Mouse (Mus musculus): ENCODE measurements around the gene Kctd20.
A peak's percentile ranks its signal among the peaks of the same experiment; 100 is the strongest.

The Kctd20 gene

GRCm38 (mm10) chr17:28931436-28932211 is 20.1 kb upstream of the Kctd20 start:
- DNase-seq (ENCODE audit: extremely low read depth, low read depth): no peak

GRCm38 (mm10) chr17:28932274-28932673 is 19.5 kb upstream of the Kctd20 start:
- DNase-seq (ENCODE audit: extremely low read depth, low read depth): no peak

GRCm38 (mm10) chr17:28934120-28934916 is 17.4 kb upstream of the Kctd20 start:
- no peak for DNase-seq (ENCODE audit: extremely low read depth, low read depth)

GRCm38 (mm10) chr17:28936133-28936532 is 15.6 kb upstream of the Kctd20 start:
- no peak for DNase-seq (ENCODE audit: extremely low read depth, low read depth)

GRCm38 (mm10) chr17:28936622-28937345 is 15.0 kb upstream of the Kctd20 start:
- no peak for DNase-seq (ENCODE audit: extremely low read depth, low read depth)

GRCm38 (mm10) chr17:28940776-28941555 is 10.8 kb upstream of the Kctd20 start:
- DNase-seq (ENCODE audit: extremely low read depth, low read depth): no peak

GRCm38 (mm10) chr17:28942101-28942500 is 9.6 kb upstream of the Kctd20 start:
- peak; percentile 91 for DNase-seq (ENCODE audit: extremely low read depth, low read depth)

GRCm38 (mm10) chr17:28943740-28944139 is 8.0 kb upstream of the Kctd20 start, which contains the start of gene Pxt1:
Gene Pxt1 (minus strand): TSS chr17:28943840.
- no peak for DNase-seq (ENCODE audit: extremely low read depth, low read depth)

- DNase-seq (ENCODE audit: extremely low read depth, low read depth): no peak
Observed at GRCm38 (mm10) chr17:28944481-28944880, 7.3 kb upstream of the Kctd20 start.

- DNase-seq (ENCODE audit: extremely low read depth, low read depth): no peak
Observed at GRCm38 (mm10) chr17:28947011-28947939, 4.5 kb upstream of the Kctd20 start.

GRCm38 (mm10) chr17:28948661-28949060 is 3.1 kb upstream of the Kctd20 start:
- no peak for DNase-seq (ENCODE audit: extremely low read depth, low read depth)

GRCm38 (mm10) chr17:28950751-28951150 is 999 bp upstream of the Kctd20 start:
- DNase-seq (ENCODE audit: extremely low read depth, low read depth): no peak

- DNase-seq (ENCODE audit: extremely low read depth, low read depth): no peak
Observed at GRCm38 (mm10) chr17:28953251-28953650, 1.5 kb downstream of the Kctd20 start.

- no peak for DNase-seq (ENCODE audit: extremely low read depth, low read depth)
Observed at GRCm38 (mm10) chr17:28954416-28954815, 2.7 kb downstream of the Kctd20 start.

GRCm38 (mm10) chr17:28960597-28960996 is 8.8 kb downstream of the Kctd20 start:
- no peak for DNase-seq (ENCODE audit: extremely low read depth, low read depth)

GRCm38 (mm10) chr17:28961596-28961995 is 9.8 kb downstream of the Kctd20 start:
- DNase-seq (ENCODE audit: extremely low read depth, low read depth): no peak

- DNase-seq (ENCODE audit: extremely low read depth, low read depth): no peak
Observed at GRCm38 (mm10) chr17:28967021-28967610, 15.4 kb downstream of the Kctd20 start.

GRCm38 (mm10) chr17:28970122-28970521 is 18.4 kb downstream of the Kctd20 start:
- no peak for DNase-seq (ENCODE audit: extremely low read depth, low read depth)

- no peak for DNase-seq (ENCODE audit: extremely low read depth, low read depth)
Observed at GRCm38 (mm10) chr17:28979091-28979490, 27.3 kb downstream of the Kctd20 start.

GRCm38 (mm10) chr17:28981081-28981480 is 29.3 kb downstream of the Kctd20 start:
- no peak for DNase-seq (ENCODE audit: extremely low read depth, low read depth)

Data from MEL-GATA-1-ER (cell line).